Mouse (Mus musculus) 3T3-L1 (cell line): ENCODE measurements at regions not wholly inside any gene's neighbourhood (a gene's known extent, or its start where the extent isn't known, plus 50 kb on each side); places are given as distances from the start of the nearest gene placed in this dataset.
A peak's percentile ranks its signal among the peaks of the same experiment; 100 is the strongest.

ENCODE experiments used
- DNase-seq: peaks from one replicate; pipeline ENCODE4 v3.0.0-alpha.2; 2015; ENCODE audit warnings: low read depth, low spot score

GRCm38 (mm10) chr1:66099562-66100444, 75.3 kb upstream of the Map2 start:
- DNase-seq: peak; percentile 21

GRCm38 (mm10) chr1:66101419-66101818, 73.7 kb upstream of the Map2 start:
- DNase-seq: no peak

GRCm38 (mm10) chr1:66104493-66104892, 70.6 kb upstream of the Map2 start:
- DNase-seq: peak; percentile 65

- DNase-seq: peak; percentile 48
Measured at GRCm38 (mm10) chr1:66105206-66105605, 69.9 kb upstream of the Map2 start.

GRCm38 (mm10) chr1:66108051-66108450, 67.0 kb upstream of the Map2 start:
- DNase-seq: peak; percentile 72

GRCm38 (mm10) chr1:66113916-66114315, 61.2 kb upstream of the Map2 start:
- peak; percentile 27 for DNase-seq

GRCm38 (mm10) chr1:66115330-66115729, 59.7 kb upstream of the Map2 start:
- DNase-seq: peak; percentile 89
